Mouse (Mus musculus) embryonic fibroblast, embryonic 13.5 days (primary cell): Measurements from ENCODE around the gene Sms.

ENCODE experiments used
- CTCF ChIP-seq: IDR thresholded peaks from 2 replicates; pipeline ENCODE4 v1.5.1; 2011; ENCODE audit warnings: mild to moderate bottlenecking, control low read depth, low read length, moderate library complexity, borderline replicate concordance; ENCODE audit not compliant: insufficient read depth
- POLR2A ChIP-seq: IDR thresholded peaks from 2 replicates; pipeline ENCODE4 v1.6.1; 2011; ENCODE audit warnings: low read depth, mild to moderate bottlenecking, control low read depth, low read length, moderate library complexity

- TF ChIP-seq CTCF (no peak), POLR2A (no peak)
Observed at GRCm38 (mm10) chrX:157506400-157506799, 14.3 kb upstream of the Sms start.
